9 mouse cellular contexts compared by ENCODE assay signal in the genomic region with DNA sequence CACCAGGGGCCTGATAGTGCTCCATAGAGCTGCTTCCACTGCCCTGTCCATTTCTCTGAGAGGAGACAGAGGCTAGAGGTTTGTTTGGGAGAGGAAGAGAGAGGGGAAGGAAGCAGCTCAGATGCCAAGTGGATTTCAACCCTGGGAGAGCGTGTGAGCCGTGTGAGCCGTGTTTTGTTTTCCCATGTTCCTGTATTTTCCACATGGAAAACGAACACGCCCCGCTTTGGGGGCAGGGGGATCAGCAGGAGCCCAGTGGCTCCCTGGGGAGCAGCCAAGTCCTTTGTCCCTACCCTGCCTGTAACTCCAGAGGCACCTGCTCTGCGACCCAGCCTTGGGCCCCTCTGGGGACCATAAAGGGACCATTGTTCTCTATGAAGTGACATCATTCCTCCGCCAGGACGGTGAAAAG. TPM values are rescaled to one million over a fixed set of nuclear protein-coding genes. Genes with fewer than 3 reads are reported as not detected.
DNase-seq lines count a peak whose midpoint lies in the region; ATAC-seq and TF ChIP-seq lines count a peak whose summit lies in the region.
"Had no signal": no experiment of that assay in that cellular context is flagged by ENCODE, and none has a peak within 500 bp of the region (broad histone marks: within the 10 kb centered on the region; RNA-seq: fewer than 3 reads in every experiment).

No protein-coding gene starts in this region.

- no peaks in the 10 kb centered on the region for H3K27me3 ChIP-seq in intestine, postnatal 0 days (replicated peaks; ENCODE audit: control insufficient read depth, insufficient read depth, low read length)
- H3K27me3 ChIP-seq in lung, embryonic 14.5 days (ENCODE audit: insufficient read depth, low read length), result peaks cover 10% of the 10 kb centered on the region

- peak; percentile 74 for DNase-seq in embryo, embryonic 11 days
- peak; percentile 99 for DNase-seq in heart, adult 11 months
- peak; percentile 83 for DNase-seq in lung, embryonic 14.5 days
- peak; percentile 96 for DNase-seq in retina, postnatal 1 day
- no peak for DNase-seq in right cerebral cortex, adult 2 months (ENCODE audit: low spot score in 2 of 2)
- DNase-seq in spleen, adult 12 weeks (ENCODE audit: low spot score), result no peak

- no peaks in the 10 kb centered on the region for H3K9me3 ChIP-seq in intestine, postnatal 0 days (ENCODE audit: control insufficient read depth)
- H3K9me3 ChIP-seq in lung, embryonic 14.5 days (ENCODE audit: low read depth, low read length), result no peaks in the 10 kb centered on the region

- TF ChIP-seq CTCF in intestine, postnatal 0 days (IDR thresholded peaks at IDR 0.05; ENCODE audit: low read depth), result no peak
- TF ChIP-seq CTCF in lung, embryonic 14.5 days (IDR thresholded peaks at IDR 0.05; ENCODE audit: low read depth), result no peak

- H3K36me3 ChIP-seq in intestine, postnatal 0 days (ENCODE audit: control insufficient read depth, insufficient read depth), result no peaks in the 10 kb centered on the region; the same call in 1 of the 2 replicates
- H3K36me3 ChIP-seq in lung, embryonic 14.5 days (ENCODE audit: insufficient read depth), result no peaks in the 10 kb centered on the region

- peak; percentile 85 for ATAC-seq in intestine, postnatal 0 days
- ATAC-seq in lung, embryonic 14.5 days (ENCODE audit: insufficient read depth), result peak; percentile 81
- no peak for ATAC-seq in megakaryocyte progenitor cell, adult 5-6 weeks (replicated peaks; ENCODE audit: poor library complexity)

- peak overlapping the region; percentile 88 for H3K27ac ChIP-seq in intestine, postnatal 0 days (ENCODE audit: low read depth, low read length)
- H3K27ac ChIP-seq in lung, embryonic 14.5 days (ENCODE audit: low read depth), result peak overlapping the region; percentile 99

- H3K4me3 ChIP-seq in intestine, postnatal 0 days (ENCODE audit: low read depth, low read length), result no peak overlapping the region
- H3K4me3 ChIP-seq in lung, embryonic 14.5 days (ENCODE audit: low read depth, low read length), result no peak overlapping the region

- no peak overlapping the region for H3K4me2 ChIP-seq in intestine, postnatal 0 days (replicated peaks; ENCODE audit: low read depth)
- peak overlapping the region; percentile 36 for H3K4me2 ChIP-seq in lung, embryonic 14.5 days

- 24% methylated on average over 9 of the region's 9 CpGs for WGBS in intestine, postnatal 0 days
- WGBS in lung, embryonic 14.5 days, result 41% methylated on average over 9 of the region's 9 CpGs

- H3K4me1 ChIP-seq in intestine, postnatal 0 days (replicated peaks; ENCODE audit: control insufficient read depth, insufficient read depth, low read length), result peaks cover 11% of the 10 kb centered on the region; the same call in 1 of the 2 replicates
- peaks cover 22% of the 10 kb centered on the region; the same call in 1 of the 2 replicates for H3K4me1 ChIP-seq in lung, embryonic 14.5 days (ENCODE audit: insufficient read depth)

- H3K9ac ChIP-seq in intestine, postnatal 0 days (ENCODE audit: low read depth, low read length), result no peak overlapping the region
- H3K9ac ChIP-seq in lung, embryonic 14.5 days, result peak overlapping the region; percentile 53

RNA-seq across cellular contexts. Expression of a gene that starts 51.7 kb away (rescaled TPM):
- 0.93 and 1.2 TPM in 2 replicates for polyA plus RNA-seq in intestine, postnatal 0 days (2015; fragmentation: Nextera tagmentation; extraction: Ambion mirVana)
- 0.46 and 1.1 TPM in 2 replicates for polyA plus RNA-seq in lung, embryonic 14.5 days (2014; fragmentation: Nextera tagmentation; extraction: Ambion mirVana)
- not detected in 2 replicates for total RNA-seq in megakaryocyte progenitor cell, adult 5-6 weeks (2015)
- not detected in 2 replicates for total RNA-seq in megakaryocyte progenitor cell, adult 5-6 weeks (2017)
- total RNA-seq: neutrophil, adult 5-6 weeks had no signal

Comparison
In these comparisons a context has a peak if more than half of its experiments do, and no peak if none do; other contexts are left out.
1. DNase-seq: peak in embryo, embryonic 11 days (single experiment), heart, adult 11 months (single experiment), lung, embryonic 14.5 days (single experiment) and retina, postnatal 1 day (single experiment); none in right cerebral cortex, adult 2 months (0 of 2) and spleen, adult 12 weeks (single experiment).